Mouse (Mus musculus) urinary bladder, postnatal 25 days (tissue): Measurements from ENCODE around the gene Lcp1.
"Not testable (repeated sequence)": the region's sequence is repeated elsewhere in the genome, so short reads cannot be mapped to it uniquely, and the experiment has no call there.

Source experiments
- DNase-seq: peaks from one replicate; pipeline ENCODE4 v3.0.0; 2022; ENCODE audit warnings: low spot score

Gene Lcp1

DNA sequence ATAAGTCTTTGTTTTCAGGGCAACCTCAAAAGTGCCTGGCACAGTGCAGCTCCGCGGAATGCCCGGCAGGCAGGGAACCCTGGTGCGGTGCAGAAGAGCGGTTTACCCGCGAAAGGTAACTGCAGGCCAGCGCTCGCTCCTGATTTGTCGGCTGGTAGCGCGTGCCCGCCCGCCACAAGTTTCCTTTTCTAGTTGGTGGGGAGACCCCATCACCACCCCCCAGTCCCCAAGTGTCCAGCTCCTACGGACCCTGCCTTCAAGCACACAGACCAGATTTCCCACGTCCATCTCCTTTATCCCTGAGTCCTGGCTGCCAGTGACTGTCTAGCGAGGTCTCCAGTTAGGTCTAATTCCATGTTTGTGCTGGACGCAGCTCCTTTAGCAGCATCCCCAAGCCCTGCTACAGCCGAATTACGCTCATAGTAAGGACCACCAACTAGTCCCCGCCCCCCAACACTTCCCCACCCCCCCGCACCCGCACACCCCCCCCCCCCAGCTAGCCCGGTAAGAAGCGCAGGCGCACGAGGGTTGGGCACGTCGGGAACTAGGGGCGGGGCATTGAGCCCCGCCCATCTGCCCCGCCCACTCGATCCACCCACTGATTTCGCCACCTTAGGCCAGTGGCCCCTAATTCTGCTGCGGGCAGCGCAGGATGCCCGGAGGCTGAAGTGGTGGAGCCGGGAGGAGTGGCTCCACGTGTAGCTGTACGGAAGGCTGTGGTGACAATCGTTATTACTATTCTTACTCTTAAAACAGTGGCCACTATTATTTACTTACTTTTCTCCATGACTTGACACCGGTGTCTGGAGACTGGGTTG, at the start of gene Lcp1, which contains the start of gene Lrrc63:
TSS of gene Lcp1 (plus strand) at position 601 of the 818 bp plus-strand sequence.
TSS of gene Lrrc63 (minus strand) at position 381 of the 818 bp plus-strand sequence.
- peak; percentile 70 for DNase-seq

DNA sequence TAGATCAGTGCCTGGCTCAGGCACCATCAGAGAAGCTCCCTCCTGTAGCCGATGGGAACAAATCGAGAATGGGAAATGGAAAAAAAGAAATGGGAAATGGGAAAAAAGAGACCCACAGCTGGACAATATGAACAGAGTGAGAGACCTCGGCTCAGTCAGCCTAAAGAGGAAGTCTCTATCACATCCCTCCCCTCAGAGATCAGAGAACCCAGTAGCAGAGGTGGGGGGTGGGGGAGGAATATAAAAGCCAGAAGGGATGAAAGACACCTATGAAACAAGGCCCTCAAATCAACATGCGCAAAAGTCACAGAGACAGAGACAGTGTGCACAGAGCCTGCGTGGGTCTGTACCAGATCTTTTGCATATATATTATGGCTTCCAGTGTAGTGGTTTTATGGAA, 27.9 kb upstream of the Lcp1 start:
- no peak for DNase-seq

DNA sequence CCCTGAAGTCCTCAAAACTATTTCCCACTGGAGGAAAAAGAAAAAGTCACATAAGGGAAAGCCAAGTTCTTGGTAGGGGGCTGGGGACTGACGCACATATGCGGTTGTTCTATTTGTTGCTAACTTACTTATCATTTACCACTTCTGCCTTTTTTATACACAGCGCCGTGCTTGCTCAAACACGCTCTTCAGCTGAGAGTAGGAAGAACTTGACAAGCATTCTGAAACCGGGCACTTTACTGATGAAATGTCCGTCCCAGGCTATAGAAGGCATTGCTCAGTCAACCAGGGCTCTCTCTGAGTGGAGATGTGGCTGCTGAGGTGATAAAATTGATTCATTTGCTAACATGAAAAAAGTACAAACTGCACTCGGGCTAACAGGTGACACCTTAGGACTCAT, 9.2 kb upstream of the Lcp1 start:
- DNase-seq, result no peak

DNA sequence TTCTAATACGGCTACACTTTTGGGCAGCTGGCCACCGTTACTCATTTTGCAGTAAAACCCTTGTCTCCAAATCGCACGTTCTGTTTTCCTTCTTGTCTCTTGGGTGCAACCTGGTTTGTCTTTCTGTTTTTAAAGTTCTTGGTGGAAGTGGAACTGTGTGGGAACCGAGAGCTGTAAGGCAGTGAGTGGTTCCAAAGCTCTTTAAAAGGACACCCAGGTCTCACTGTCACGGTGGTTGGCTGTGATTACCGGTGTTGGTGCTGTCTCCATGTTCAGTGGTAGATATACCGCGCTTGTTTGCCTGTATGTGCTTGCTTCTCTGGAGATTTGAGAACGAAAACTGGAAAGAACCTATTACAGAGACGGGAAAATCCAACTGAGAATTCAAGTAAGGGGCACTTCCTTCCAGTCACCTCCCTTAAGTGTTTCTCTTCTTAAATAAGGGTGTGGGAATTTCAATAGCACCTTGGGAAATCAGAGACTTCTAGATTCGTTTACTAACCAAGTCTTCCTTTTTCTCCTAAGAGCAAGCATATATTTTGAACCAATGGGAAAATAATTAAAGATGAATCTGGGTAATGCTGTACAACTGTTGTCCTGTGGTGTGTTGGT, 529 bp downstream of the Lcp1 start:
- DNase-seq, result no peak

DNA sequence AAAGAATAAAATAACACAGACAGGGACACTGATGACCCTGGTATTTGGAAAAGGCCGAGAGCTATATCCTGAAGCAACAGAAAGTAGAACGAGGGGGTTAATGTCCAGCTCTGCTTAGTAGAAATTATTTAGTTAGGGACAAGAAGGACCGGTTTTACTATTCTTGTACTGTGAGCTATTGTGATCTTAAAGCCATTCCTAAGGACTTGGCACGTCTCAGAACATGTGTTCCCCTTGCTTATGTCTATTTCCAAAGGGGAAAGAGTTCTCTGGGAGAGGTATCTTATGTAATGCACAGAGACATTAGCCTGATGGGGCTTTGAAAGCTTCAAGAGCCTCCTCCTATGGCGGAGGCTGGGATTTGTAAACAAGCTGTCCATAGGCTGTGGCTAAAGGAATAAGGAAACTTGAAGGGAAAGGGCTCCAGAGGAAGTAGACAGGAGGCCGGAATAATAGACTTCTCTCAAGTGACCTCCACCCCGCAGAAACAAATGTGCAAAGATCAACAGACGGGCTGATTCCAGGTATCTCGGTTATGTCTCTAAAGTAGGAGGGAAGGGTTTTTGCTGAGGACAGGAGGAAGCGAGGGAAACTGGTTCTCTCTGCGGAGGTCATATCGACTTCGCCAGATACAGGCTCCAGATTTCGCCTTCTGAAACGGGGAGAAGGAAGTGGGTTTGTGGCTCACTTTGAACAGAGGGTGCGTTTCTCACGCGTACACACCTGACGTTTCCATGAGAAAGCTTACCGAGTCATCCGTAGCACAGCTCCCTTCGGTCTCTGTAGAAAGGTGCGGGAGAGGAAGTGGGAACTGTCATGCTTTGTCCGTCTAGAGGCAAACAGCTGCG, 5.4 kb downstream of the Lcp1 start:
- no peak for DNase-seq

DNA sequence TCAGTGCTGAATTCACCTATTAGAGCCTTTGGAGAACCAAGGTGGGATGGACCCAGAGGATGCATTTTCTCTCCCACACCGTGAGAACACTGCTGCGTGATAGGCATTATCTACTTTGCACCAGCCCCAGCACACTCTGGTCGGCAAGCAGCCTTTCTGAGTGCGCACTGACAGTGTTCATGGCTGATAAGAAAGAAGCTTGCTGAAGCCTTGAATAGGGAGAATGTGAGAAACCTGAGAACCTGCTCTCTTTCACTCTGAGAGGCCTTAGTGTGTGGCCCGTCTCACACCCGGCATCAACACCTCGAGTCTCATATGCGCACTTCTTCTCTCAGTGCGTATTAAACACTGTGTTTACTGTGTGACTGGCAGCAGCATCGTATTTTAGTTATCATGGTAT, 7.6 kb downstream of the Lcp1 start:
- DNase-seq, result no peak

DNA sequence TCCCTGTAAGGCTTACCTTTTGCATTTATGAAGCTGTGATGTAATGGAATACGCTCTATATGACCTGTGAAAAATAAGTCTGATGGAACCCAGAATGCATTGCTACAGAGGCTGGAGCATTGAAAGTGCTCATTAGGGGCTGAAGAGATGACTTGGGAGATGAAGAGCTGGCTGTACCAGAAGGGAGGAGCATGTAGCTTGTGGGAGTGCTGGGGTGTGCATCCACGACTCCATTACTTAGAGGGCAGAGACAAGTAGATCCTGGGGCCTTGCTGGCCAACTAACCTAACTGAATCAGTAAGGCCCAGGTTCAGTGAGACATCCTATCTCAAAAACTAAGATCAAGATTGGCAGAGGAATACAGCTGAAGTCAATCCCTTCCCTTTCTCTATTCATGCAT, 8.3 kb downstream of the Lcp1 start:
- no peak for DNase-seq

DNA sequence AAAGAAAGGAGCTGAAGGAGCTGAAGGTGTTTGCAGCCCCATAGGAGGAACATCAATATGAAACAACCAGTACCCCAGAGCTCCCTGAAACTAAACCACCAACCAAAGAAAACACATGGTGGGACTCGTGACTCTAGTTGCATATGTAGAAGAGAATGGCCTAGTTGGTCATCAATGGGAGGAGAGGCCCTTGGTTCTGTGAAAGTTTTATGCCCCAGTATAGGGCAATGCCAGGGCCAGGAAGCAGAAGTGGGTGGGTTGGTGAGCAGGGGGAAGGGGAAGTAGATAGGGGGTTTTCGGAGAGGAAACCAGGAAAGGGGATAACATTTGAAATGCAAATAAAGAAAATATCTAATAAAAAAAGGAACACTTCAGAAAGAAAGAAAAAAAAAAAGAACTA, 16.8 kb downstream of the Lcp1 start:
- DNase-seq, result not testable (repeated sequence)

DNA sequence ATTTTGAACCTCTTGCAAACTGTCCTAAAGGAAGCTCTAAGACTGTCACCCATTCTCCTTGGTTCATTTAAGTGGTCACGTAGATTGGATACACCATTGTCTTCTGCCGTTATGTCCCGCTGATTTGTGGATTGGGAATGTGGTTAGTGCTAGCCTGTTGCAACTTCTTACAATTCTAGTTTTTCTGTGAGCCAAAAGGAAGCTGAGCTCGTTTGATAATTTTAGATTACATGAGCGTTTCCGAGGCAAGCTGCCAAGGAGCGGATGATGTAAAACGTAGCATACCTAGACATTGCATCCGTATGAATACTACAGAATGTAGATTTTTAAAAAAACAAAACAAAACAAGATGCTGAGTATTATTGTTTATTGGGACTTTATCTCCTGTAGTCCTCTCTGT, 17.3 kb downstream of the Lcp1 start:
- DNase-seq, result no peak

DNA sequence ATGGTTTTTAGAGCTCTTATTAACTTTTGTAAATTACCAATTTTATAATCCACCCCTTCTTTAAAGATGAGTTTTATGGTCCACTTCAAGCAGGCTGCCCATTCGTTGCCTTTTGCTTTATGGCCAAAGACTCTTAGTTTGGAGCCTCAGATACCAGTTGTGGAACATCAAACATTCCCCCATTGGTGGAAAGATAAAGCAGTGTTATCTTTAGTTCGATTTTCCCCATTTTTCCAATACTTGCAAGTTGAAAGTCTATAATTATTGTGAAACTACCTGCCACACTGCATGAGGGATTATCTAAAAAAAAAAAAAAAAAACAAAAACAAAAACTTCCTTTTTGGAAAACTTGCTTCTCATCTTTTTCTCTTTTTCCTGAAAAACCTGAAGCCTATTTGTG, 19.8 kb downstream of the Lcp1 start:
- no peak for DNase-seq

DNA sequence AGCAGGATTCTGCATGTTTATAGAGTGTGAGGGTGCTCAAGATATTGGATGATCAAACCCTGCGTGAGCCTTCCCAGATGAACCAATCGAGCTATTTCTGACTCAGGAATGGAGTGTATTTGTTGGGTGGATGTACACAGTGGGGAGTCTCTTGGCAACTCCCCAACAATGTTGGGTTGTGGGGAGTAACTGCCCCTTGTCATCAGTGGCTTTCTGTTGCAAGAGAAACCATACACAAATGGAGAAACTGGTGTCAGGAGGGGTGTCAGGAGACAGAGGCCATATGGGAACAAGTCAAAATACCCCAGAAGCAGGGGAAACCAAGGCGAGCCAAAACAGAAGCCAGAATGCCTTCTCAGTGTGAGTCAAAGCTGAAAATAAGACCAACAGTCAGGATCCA, 20.2 kb downstream of the Lcp1 start:
- DNase-seq, result no peak

DNA sequence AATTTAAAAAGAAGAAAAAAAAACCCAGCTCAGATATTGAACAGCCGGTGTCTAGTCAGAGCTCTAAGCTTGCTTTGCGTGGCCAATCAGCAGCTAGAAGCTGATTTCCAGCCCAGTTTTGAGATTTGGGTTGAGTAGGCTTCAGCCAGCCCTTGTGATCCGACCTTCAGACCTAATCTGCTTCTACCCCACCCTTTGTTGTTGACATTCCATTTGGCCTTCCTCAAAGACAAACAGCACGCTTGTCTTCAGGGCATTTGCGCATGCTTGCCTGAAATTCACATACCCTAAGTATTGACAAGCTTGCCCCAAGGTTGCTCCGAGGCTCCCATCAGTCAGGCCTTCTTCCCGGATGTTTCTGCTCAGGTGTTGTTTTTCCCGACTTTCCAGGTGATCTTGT, 23.6 kb downstream of the Lcp1 start:
- no peak for DNase-seq

DNA sequence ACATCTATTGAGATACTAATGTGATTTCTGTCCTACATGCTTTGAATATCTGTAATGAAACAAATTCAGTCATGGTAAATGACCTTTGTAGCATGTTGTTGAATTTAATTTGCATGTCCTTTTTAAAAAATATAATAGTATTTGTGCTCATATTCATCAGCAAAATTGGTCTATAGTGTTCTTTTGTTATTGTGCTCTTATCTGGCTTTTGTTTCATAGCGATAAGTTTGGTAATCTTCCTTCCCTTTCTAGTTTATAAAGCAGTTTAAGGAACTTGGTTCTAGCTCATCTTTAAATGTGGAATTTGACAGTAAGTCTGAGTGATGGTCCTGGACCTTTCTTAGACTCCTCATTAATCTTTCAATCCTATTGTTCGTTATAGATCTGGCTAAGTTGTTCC, 28.5 kb downstream of the Lcp1 start:
- DNase-seq, result no peak

DNA sequence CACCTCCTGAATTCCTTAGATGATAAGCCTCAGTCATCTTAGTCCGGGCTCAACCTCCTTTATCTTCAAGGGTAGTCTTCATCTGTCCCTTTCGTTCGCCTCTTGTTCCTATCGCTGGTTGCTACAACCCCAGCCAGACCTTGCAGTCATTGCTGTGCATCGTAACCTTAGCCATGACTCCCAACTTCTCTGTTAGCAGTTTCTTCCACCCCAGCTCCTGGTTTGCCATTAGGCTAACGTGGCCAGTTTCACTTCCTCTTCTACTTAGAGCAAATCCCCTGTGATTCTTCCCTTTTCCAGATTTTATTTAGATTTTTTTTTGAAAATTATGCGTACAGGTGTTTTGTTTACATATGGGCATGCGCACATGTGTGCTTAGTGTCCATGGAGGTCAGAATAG, 33.0 kb downstream of the Lcp1 start:
- DNase-seq, result no peak

DNA sequence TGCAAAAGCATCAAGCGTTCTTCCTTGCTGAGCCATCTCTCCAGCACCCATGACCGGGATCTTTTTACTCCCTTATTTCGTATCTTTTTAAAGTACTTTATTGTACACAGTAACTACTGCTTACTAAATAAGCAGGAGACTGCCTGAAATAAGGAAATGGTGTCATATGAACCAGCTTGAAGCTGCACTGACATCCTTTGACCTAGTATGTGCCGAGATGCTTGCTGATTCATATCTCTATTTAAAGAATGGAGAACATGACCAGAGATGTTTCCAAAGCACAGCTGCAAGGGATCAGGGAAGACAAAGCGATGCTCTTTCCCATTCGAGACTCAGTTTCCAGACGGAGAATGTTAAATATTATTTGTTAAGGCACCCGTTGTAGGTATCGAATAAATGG, 33.4 kb downstream of the Lcp1 start:
- DNase-seq, result no peak

DNA sequence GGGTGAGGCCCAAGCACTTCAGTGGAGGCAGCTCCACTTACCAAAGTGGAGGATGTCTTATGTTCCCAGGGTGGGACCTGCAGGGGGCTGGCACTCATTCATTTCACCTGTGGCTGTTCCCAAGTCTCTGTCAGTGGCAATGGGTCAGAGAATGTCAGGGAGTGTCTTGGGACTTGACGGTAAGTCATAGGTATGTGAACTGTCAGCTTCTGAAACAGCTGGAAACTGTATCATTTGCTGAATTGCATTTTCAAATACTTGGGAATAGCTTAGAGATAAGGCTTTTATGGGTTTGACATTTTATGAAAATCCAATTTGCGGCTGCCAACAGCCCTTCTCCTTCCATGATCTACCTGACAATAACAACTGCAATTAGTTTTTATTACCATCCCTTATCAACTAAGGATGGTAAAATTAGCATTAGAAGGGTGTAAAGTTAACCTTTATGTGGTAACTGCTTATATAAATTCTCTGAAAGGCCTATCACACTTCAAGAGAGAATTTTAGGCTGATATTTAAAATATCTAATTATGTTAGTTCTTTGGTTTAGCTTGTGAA, 34.8 kb downstream of the Lcp1 start:
- DNase-seq, result no peak

DNA sequence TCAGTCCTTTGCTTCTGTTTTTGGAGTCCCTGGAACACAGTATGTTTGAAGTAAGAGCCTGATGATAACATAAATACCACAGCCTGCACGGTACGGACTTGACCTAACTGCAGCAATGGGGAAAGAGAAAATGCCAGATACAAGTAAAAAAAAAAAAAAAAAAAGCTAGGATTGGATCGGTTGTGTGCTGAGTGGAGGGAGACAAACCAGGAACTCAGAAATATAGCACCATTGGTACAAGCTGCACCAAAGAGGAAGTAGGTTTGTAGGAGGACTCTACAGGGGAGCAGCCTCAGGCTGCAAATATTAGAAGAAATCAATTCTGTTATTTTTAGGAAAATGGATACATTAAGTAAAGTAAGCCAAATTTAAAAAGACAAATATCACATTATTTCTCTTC, 37.6 kb downstream of the Lcp1 start:
- no peak for DNase-seq

DNA sequence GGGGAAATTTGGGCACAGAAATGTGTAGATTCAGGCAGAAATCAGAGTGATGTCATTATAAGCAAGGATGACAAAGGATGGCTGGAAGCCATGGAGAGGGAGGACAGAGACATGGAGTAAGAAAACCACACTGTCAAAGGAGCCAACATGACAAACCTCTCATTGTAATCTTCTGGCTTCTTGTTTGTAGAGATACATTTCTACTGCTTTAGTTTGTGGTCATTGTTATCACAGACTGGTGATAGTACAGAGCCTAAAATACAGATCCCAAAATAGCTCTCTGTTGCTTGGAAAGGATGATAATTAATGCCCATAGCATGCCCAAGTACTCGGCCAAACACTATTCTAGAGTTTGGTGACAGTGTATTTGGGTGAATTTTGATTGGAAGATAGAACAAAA, 39.6 kb downstream of the Lcp1 start:
- no peak for DNase-seq

DNA sequence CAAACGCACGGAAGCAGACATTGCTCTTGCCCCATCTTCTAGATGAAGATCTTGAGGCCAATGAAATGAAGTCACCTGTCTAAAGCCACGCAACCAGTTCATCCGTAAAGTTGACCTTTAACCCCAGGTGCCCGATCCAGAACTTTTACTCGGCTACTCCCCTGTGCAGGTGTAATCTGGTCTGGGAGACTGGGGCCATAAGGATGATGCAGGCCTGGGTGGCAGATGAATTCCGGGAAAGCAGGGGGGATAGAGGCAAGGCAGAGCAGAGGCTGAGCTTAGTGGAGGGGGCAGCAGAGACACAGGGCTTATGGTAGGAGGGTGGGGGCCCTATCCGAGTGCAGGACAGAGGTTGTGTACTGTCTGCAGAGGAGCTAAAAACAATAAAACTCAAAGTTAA, 43.4 kb downstream of the Lcp1 start:
- no peak for DNase-seq

DNA sequence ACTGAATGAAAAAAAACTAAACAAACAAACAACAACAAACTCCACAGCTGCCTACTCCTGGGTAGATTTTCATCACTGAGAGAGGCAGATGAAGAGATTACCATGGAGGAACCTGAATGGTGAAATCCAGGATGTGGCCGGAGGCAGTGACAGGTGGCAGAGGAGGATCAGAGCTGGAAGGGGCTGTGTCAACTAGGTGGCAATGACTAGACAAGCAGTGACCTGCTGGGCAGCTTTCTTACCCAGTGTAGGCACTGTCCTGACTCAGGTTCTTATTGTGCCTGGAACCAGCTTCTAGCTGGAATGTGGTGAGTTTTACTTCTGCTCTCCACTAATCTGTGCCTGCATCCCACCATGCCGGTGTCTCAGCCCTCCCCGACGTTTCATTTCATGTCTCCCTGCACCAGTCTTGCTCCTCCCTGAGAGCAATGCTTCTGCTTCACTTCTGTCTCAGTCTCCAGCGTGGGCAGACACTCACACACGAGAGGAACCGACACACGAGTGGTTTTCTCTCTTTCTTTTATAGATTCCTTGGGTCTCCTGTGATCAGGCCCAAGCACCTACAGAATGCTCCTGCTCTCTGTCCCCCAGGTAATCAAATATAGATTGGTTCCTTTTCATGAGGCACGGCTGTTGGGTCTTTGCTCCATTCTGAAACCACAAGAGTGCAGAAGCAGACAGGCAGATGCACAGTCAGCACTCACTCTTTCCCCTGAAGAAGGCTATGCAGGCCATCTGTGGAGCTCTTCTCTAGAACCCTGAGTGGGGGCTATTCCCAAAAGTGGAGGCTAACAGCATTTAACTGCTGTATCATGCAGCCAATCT, 44.0 kb downstream of the Lcp1 start:
- DNase-seq, result no peak

DNA sequence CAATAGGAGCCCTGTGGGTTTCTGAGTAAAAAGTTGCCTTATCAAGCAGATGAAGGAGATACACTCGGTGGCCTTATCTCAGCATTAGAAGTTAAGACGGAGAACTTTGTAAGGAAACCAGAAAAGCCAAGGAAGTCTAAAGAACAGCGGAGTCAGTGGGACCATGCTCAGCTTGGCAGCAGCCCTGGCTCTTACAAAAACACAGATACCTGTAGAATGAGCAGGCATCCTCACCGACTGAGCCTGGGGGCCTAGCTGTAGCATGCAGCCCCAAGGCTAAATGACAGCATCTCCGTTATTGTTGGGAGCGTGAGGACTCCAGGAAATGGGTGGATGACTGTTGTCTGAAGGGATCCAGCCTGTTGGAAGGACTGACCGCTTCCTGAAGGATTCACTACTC, 44.9 kb downstream of the Lcp1 start:
- DNase-seq, result no peak
